8 mouse cellular contexts compared by ENCODE assay signal in genomic region chr15:59197455-59198391, GRCm38 (mm10).
A peak's percentile ranks its signal among the peaks of the same experiment; 100 is the strongest.
DNase-seq lines count a peak whose midpoint lies in the region; ATAC-seq and TF ChIP-seq lines count a peak whose summit lies in the region.

No protein-coding gene starts in this region.

- intact Hi-C loops in left cerebral cortex, postnatal 14 days (cut with DNase I): no loop called here

- H3K9ac ChIP-seq in forebrain, embryonic 15.5 days (replicated peaks): no peak overlapping the region
- H3K9ac ChIP-seq in hindbrain, embryonic 13.5 days: peak overlapping the region; percentile 35; the same call in 1 of the 2 replicates

- H3K79me2 ChIP-seq in myocyte (ENCODE audit: control insufficient read depth, insufficient read depth): no peaks in the 10 kb centered on the region

- no peak for TF ChIP-seq POLR2A in myocyte (IDR thresholded peaks at IDR 0.05; ENCODE audit: insufficient read length, low read depth)

- WGBS in forebrain, embryonic 15.5 days: 8% methylated on average over 7 of the region's 7 CpGs
- 10% methylated on average over 7 of the region's 7 CpGs for WGBS in hindbrain, embryonic 13.5 days

- H3K27me3 ChIP-seq in forebrain, embryonic 15.5 days: no peaks in the 10 kb centered on the region
- peaks cover 3% of the 10 kb centered on the region; the same call in 1 of the 2 replicates for H3K27me3 ChIP-seq in hindbrain, embryonic 13.5 days
- no peaks in the 10 kb centered on the region for H3K27me3 ChIP-seq in myocyte (ENCODE audit: control insufficient read depth, insufficient read depth, insufficient read length)

- H3ac ChIP-seq in myocyte (ENCODE audit: control insufficient read depth, insufficient read length): no peak overlapping the region

- no peaks in the 10 kb centered on the region for H3K9me3 ChIP-seq in forebrain, embryonic 15.5 days
- H3K9me3 ChIP-seq in hindbrain, embryonic 13.5 days: no peaks in the 10 kb centered on the region

- H3K27ac ChIP-seq in forebrain, embryonic 15.5 days (replicated peaks): peak overlapping the region; percentile 75
- peak overlapping the region; percentile 81 for H3K27ac ChIP-seq in hindbrain, embryonic 13.5 days

- no peaks in the 10 kb centered on the region for H3K36me3 ChIP-seq in forebrain, embryonic 15.5 days
- H3K36me3 ChIP-seq in hindbrain, embryonic 13.5 days: no peaks in the 10 kb centered on the region
- no peaks in the 10 kb centered on the region for H3K36me3 ChIP-seq in myocyte (ENCODE audit: control insufficient read depth, insufficient read depth)

- H3K4me3 ChIP-seq in forebrain, embryonic 15.5 days: no peak overlapping the region
- no peak overlapping the region for H3K4me3 ChIP-seq in hindbrain, embryonic 13.5 days
- no peak overlapping the region for H3K4me3 ChIP-seq in myocyte

- peaks cover 14% of the 10 kb centered on the region for H3K4me1 ChIP-seq in forebrain, embryonic 15.5 days
- H3K4me1 ChIP-seq in hindbrain, embryonic 13.5 days (replicated peaks): peaks cover 32% of the 10 kb centered on the region

- DNase-seq in left cerebral cortex, postnatal 14 days (ENCODE audit: low spot score in 2 of 2): peak; percentile 20 to 25
- no peak for DNase-seq in left cerebral cortex, adult 18-20 months (ENCODE audit: low spot score in 2 of 2)
- peak; percentile 28 for DNase-seq in liver
- no peak for DNase-seq in right cerebral cortex, postnatal 36 days (ENCODE audit: low spot score in 2 of 2)
- DNase-seq in spleen, adult 12 weeks (ENCODE audit: low spot score): no peak

- peak; percentile 67 for ATAC-seq in forebrain, embryonic 15.5 days (replicated peaks)
- ATAC-seq in hindbrain, embryonic 13.5 days (ENCODE audit: low FRiP score): peak; percentile 59; the same call in 1 of the 2 replicates

- H3K4me2 ChIP-seq in forebrain, embryonic 15.5 days (replicated peaks): 0 out of 2 replicates have a peak overlapping the region, but pooled peaks have one; percentile 10
- no peak overlapping the region for H3K4me2 ChIP-seq in hindbrain, embryonic 13.5 days
- peak overlapping the region; percentile 62 for H3K4me2 ChIP-seq in myocyte (ENCODE audit: low read depth)

TF ChIP-seq in myocyte, 11 proteins besides CTCF, POLR2A, EP300 and RAD21:
- peak; percentile 8 for TF ChIP-seq TCF12 (IDR thresholded peaks at IDR 0.05; ENCODE audit: insufficient read depth, poor library complexity, severe bottlenecking)
- TF ChIP-seq USF1 (IDR thresholded peaks at IDR 0.05; ENCODE audit: low read depth): no peak
- TF ChIP-seq MYOD1 (IDR thresholded peaks at IDR 0.05; ENCODE audit: control insufficient read depth in 1 of 3, insufficient read length in 2 of 3, low read depth in 2 of 3): peak in 2 of 3 experiments; percentile 50 to 61
- TF ChIP-seq POLR2AphosphoS2 (IDR thresholded peaks at IDR 0.05; ENCODE audit: insufficient read length, low read depth): no peak
- no peak for TF ChIP-seq MAX (IDR thresholded peaks at IDR 0.05; ENCODE audit: low read depth)
- no peak for TF ChIP-seq CEBPB (IDR thresholded peaks at IDR 0.05; ENCODE audit: insufficient read depth, poor library complexity, severe bottlenecking)

Comparison
In these comparisons a context has a peak if more than half of its experiments do, and no peak if none do; other contexts are left out.
1. DNase-seq: peak in left cerebral cortex, postnatal 14 days (2 of 2) and liver (single experiment); none in left cerebral cortex, adult 18-20 months (0 of 2), right cerebral cortex, postnatal 36 days (0 of 2) and spleen, adult 12 weeks (single experiment).